Mouse (Mus musculus): ENCODE data around the gene Fbxl17. TPM values are rescaled to one million over a fixed set of nuclear protein-coding genes. Genes with fewer than 3 reads are reported as not detected.

Fbxl17 gene
- total RNA-seq (2014; rRNA removed) (22.3 and 27.6 TPM in 2 replicates), polyA plus RNA-seq (2015; fragmentation: Nextera tagmentation; extraction: Ambion mirVana) (10.0 and 13.1 TPM in 2 replicates)

GRCm38 (mm10) chr17:63499636-63500155 is at the start of gene Fbxl17:
TSS of gene Fbxl17 (minus strand) at chr17:63500017.
- peak; percentile 68 for ATAC-seq
- no peak for TF ChIP-seq CTCF (IDR thresholded peaks at IDR 0.05; ENCODE audit: low read depth)
- 0% methylated on average over 56 of the region's 80 CpGs for WGBS

GRCm38 (mm10) chr17:63547465-63547864 is 47.6 kb upstream of the Fbxl17 start:
- Histone ChIP-seq H3K27me3 (ENCODE audit: insufficient read depth, low read length) (no peaks in the 10 kb centered on the region), H3K9ac (replicated peaks; ENCODE audit: low read length) (no peak overlapping the region), H3K36me3 (ENCODE audit: insufficient read depth, low read length) (no peaks in the 10 kb centered on the region), H3K4me3 (ENCODE audit: low read length) (no peak overlapping the region), H3K27ac (no peak overlapping the region), H3K4me1 (ENCODE audit: insufficient read depth, low read length) (no peaks in the 10 kb centered on the region), H3K9me3 (ENCODE audit: low read length) (no peaks in the 10 kb centered on the region), H3K4me2 (ENCODE audit: low read depth, low read length) (no peak overlapping the region)
- DNase-seq (ENCODE audit: low spot score) = peak; percentile 74
- 81% methylated on average over 4 of the region's 4 CpGs for WGBS
- peak; percentile 70 for TF ChIP-seq CTCF (IDR thresholded peaks at IDR 0.05; ENCODE audit: low read depth)
- ATAC-seq = no peak

More at GRCm38 (mm10) chr17:63499636-63500155, at the start of gene Fbxl17:
- peak within 1 kb of the TSS; percentile 81 for H3K4me2 ChIP-seq (ENCODE audit: low read depth, low read length)
- H3K9ac ChIP-seq (replicated peaks; ENCODE audit: low read length) = peak within 1 kb of the TSS; percentile 99
- H3K4me3 ChIP-seq (ENCODE audit: low read length) = peak within 1 kb of the TSS; percentile 94
- H3K4me1 ChIP-seq (ENCODE audit: insufficient read depth, low read length) = peaks cover 9% of the 10 kb centered on the region
- H3K27me3 ChIP-seq (ENCODE audit: insufficient read depth, low read length) = no peaks in the 10 kb centered on the region
- H3K36me3 ChIP-seq (ENCODE audit: insufficient read depth, low read length) = no peaks in the 10 kb centered on the region
- DNase-seq (ENCODE audit: low spot score) = no peak
- H3K27ac ChIP-seq = peak within 1 kb of the TSS; percentile 97
- H3K9me3 ChIP-seq (ENCODE audit: low read length) = no peaks in the 10 kb centered on the region

- DNase-seq (ENCODE audit: low spot score) (no peak), ATAC-seq (no peak)
- Histone ChIP-seq H3K4me3 (ENCODE audit: low read length) (no peak overlapping the region), H3K36me3 (ENCODE audit: insufficient read depth, low read length) (no peaks in the 10 kb centered on the region), H3K9me3 (ENCODE audit: low read length) (no peaks in the 10 kb centered on the region), H3K9ac (replicated peaks; ENCODE audit: low read length) (no peak overlapping the region), H3K27ac (no peak overlapping the region), H3K4me1 (ENCODE audit: insufficient read depth, low read length) (no peaks in the 10 kb centered on the region), H3K4me2 (ENCODE audit: low read depth, low read length) (no peak overlapping the region), H3K27me3 (ENCODE audit: insufficient read depth, low read length) (no peaks in the 10 kb centered on the region)
- WGBS = 89% methylated on average over 17 of the region's 17 CpGs
- TF ChIP-seq CTCF (IDR thresholded peaks at IDR 0.05; ENCODE audit: low read depth) = no peak
Measured at GRCm38 (mm10) chr17:63534576-63535265, 34.9 kb upstream of the Fbxl17 start.

- Histone ChIP-seq H3K9ac (replicated peaks; ENCODE audit: low read length) (no peak overlapping the region), H3K36me3 (ENCODE audit: insufficient read depth, low read length) (no peaks in the 10 kb centered on the region), H3K9me3 (ENCODE audit: low read length) (no peaks in the 10 kb centered on the region), H3K4me1 (ENCODE audit: insufficient read depth, low read length) (no peaks in the 10 kb centered on the region), H3K4me3 (ENCODE audit: low read length) (no peak overlapping the region), H3K27ac (no peak overlapping the region), H3K27me3 (ENCODE audit: insufficient read depth, low read length) (no peaks in the 10 kb centered on the region), H3K4me2 (ENCODE audit: low read depth, low read length) (no peak overlapping the region)
- no peak for TF ChIP-seq CTCF (IDR thresholded peaks at IDR 0.05; ENCODE audit: low read depth)
- DNase-seq (ENCODE audit: low spot score) (no peak), ATAC-seq (no peak)
- WGBS = 19% methylated on average over 6 of the region's 6 CpGs
Measured at GRCm38 (mm10) chr17:63533074-63533836, 33.4 kb upstream of the Fbxl17 start.

GRCm38 (mm10) chr17:63529476-63529875 is 29.7 kb upstream of the Fbxl17 start:
- Histone ChIP-seq H3K36me3 (ENCODE audit: insufficient read depth, low read length) (no peaks in the 10 kb centered on the region), H3K9ac (replicated peaks; ENCODE audit: low read length) (no peak overlapping the region), H3K27ac (no peak overlapping the region), H3K4me3 (ENCODE audit: low read length) (no peak overlapping the region), H3K9me3 (ENCODE audit: low read length) (no peaks in the 10 kb centered on the region), H3K4me1 (ENCODE audit: insufficient read depth, low read length) (no peaks in the 10 kb centered on the region), H3K4me2 (ENCODE audit: low read depth, low read length) (no peak overlapping the region), H3K27me3 (ENCODE audit: insufficient read depth, low read length) (no peaks in the 10 kb centered on the region)
- DNase-seq (ENCODE audit: low spot score) = no peak
- 72% methylated on average over 6 of the region's 6 CpGs for WGBS
- TF ChIP-seq CTCF (IDR thresholded peaks at IDR 0.05; ENCODE audit: low read depth) = no peak
- ATAC-seq = no peak

- no peak for DNase-seq (ENCODE audit: low spot score)
Measured at GRCm38 (mm10) chr17:63520691-63521090, 20.9 kb upstream of the Fbxl17 start.

More at GRCm38 (mm10) chr17:63520691-63521090, 20.9 kb upstream of the Fbxl17 start:
- H3K4me1 ChIP-seq (ENCODE audit: insufficient read depth, low read length) = no peaks in the 10 kb centered on the region
- no peaks in the 10 kb centered on the region for H3K9me3 ChIP-seq (ENCODE audit: low read length)
- H3K4me3 ChIP-seq (ENCODE audit: low read length) = no peak overlapping the region
- no peak for ATAC-seq
- no peaks in the 10 kb centered on the region for H3K27me3 ChIP-seq (ENCODE audit: insufficient read depth, low read length)
- H3K36me3 ChIP-seq (ENCODE audit: insufficient read depth, low read length) = no peaks in the 10 kb centered on the region
- no peak overlapping the region for H3K9ac ChIP-seq (replicated peaks; ENCODE audit: low read length)
- no peak overlapping the region for H3K27ac ChIP-seq
- WGBS = 71% methylated on average over 2 of the region's 2 CpGs
- H3K4me2 ChIP-seq (ENCODE audit: low read depth, low read length) = no peak overlapping the region
- no peak for TF ChIP-seq CTCF (IDR thresholded peaks at IDR 0.05; ENCODE audit: low read depth)
